Mouse (Mus musculus): ENCODE measurements around the gene Wdr63. TPM values are rescaled to one million over a fixed set of nuclear protein-coding genes. Genes with fewer than 3 reads are reported as not detected.

Gene Wdr63
- total and polyA plus RNA-seq, 3 experiments, result not detected

DNA sequence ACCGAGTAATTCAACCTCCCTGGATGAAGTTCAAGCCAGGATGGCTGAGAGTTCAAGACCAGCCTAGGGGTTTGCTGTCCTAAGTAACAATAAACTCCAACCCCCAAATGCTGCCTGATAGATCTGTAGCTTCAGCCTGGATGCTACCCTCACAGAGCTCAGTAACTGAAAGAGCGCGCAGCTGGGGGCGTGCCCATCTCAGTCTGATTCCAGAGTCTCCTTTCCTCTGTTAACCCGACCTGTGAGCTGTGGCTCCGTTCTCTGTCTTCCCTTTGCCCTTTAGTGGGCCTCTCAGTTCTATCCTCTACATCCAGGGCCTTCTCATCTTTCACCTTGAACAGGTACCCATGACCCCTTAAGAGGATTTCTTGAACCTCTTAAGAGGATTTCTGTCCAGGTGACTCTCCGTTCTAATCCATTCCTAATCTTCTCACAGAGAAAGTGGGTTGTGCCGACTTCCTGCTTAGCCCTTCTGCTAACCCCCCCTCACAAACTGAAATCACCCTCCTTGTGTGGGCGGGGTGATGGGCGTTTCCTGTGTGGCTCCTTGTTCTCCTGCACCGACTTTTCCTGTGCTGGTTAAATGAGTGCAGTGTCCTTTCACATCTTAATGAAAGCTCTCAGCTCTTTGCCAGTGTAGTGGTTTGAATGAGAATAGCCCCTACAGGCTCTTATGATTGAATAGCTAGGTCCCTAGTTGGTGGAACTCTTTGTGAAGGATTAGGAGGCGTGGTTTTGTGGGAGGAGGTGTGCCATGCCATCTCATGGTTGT lies 68.6 kb downstream of the Wdr63 start:
- Histone ChIP-seq H3K9me3 (replicated peaks; ENCODE audit: insufficient read depth, low read length) (no peaks in the 10 kb centered on the region), H3K79me2 (ENCODE audit: control insufficient read depth, insufficient read depth, low read length, poor library complexity) (no peaks in the 10 kb centered on the region), H3K27ac (ENCODE audit: control insufficient read depth, low read depth, low read length) (no peak overlapping the region), H3K36me3 (ENCODE audit: control insufficient read depth in 1 of 2, insufficient read depth in 2 of 2, low read length in 2 of 2) (no peaks in the 10 kb centered on the region), H3K27me3 (ENCODE audit: control insufficient read depth in 1 of 2, insufficient read depth in 2 of 2, low read length in 2 of 2) (peaks cover 0 to 1% of the 10 kb centered on the region in 2 experiments; a peak in 1 of 4 replicates), H3K9ac (ENCODE audit: control insufficient read depth, low read depth, low read length, poor library complexity, severe bottlenecking) (no peak overlapping the region), H3K4me1 (ENCODE audit: control insufficient read depth in 1 of 2, insufficient read depth in 2 of 2, low read length in 2 of 2) (no peaks in the 10 kb centered on the region), H3K4me3 (ENCODE audit: control insufficient read depth in 1 of 2, insufficient read depth in 1 of 2, low read depth in 2 of 2, low read length in 2 of 2) (no peak overlapping the region)
- TF ChIP-seq NRF1 (IDR thresholded peaks at IDR 0.05; ENCODE audit: insufficient read depth, low read depth, low read length, poor library complexity, severe bottlenecking), result no peak
- TF ChIP-seq MAX (IDR thresholded peaks at IDR 0.05; ENCODE audit: low read length), result no peak
- no peak for TF ChIP-seq CHD1 (IDR thresholded peaks at IDR 0.05; ENCODE audit: low read depth, low read length)
- TF ChIP-seq UBTF (IDR thresholded peaks at IDR 0.05; ENCODE audit: borderline replicate concordance, insufficient read depth, low read depth, low read length), result no peak
- no peak for TF ChIP-seq MAFK (IDR thresholded peaks at IDR 0.05; ENCODE audit: borderline replicate concordance, low read depth, low read length)
- TF ChIP-seq HCFC1 (IDR thresholded peaks at IDR 0.05; ENCODE audit: low read depth, low read length), result no peak
- TF ChIP-seq E2F4 (IDR thresholded peaks at IDR 0.05; ENCODE audit: borderline replicate concordance, low read depth, low read length), result no peak
- no peak for TF ChIP-seq RCOR1 (IDR thresholded peaks at IDR 0.05; ENCODE audit: low read depth, low read length)
- no peak for TF ChIP-seq ELF1 (IDR thresholded peaks at IDR 0.05; ENCODE audit: low read depth, low read length)
- TF ChIP-seq TAL1 (IDR thresholded peaks at IDR 0.05; ENCODE audit: low read length), result no peak
- TF ChIP-seq TCF12 (IDR thresholded peaks at IDR 0.05; ENCODE audit: low read depth, low read length), result no peak
- TF ChIP-seq KAT2A (conservative IDR thresholded peaks at IDR 0.05; ENCODE audit: low read depth, low read length), result no peak
- no peak for TF ChIP-seq RAD21 (IDR thresholded peaks at IDR 0.05; ENCODE audit: low read depth, low read length)
- no peak for TF ChIP-seq CTCF (IDR thresholded peaks at IDR 0.05 in 2 of 3, conservative IDR thresholded peaks at IDR 0.05 in 1 of 3; ENCODE audit: control insufficient read depth in 1 of 3, insufficient read depth in 1 of 3, low read depth in 2 of 3, low read length in 3 of 3, poor library complexity in 1 of 3, severe bottlenecking in 1 of 3)
- TF ChIP-seq USF1 (IDR thresholded peaks at IDR 0.05; ENCODE audit: low read depth, low read length), result no peak
- no peak for DNase-seq (ENCODE audit: low read depth, low spot score)

GRCm38 (mm10) chr3:146037906-146038305 lies 70.0 kb downstream of the Wdr63 start:
- H3K9me3 ChIP-seq (replicated peaks; ENCODE audit: insufficient read depth, low read length), result no peaks in the 10 kb centered on the region
- H3K27me3 ChIP-seq (ENCODE audit: control insufficient read depth in 1 of 2, insufficient read depth in 2 of 2, low read length in 2 of 2), result peaks cover 0 to 1% of the 10 kb centered on the region in 2 experiments; a peak in 1 of 4 replicates
- TF ChIP-seq CHD2 (IDR thresholded peaks at IDR 0.05; ENCODE audit: low read length) (no peak), TBP (IDR thresholded peaks at IDR 0.05; ENCODE audit: low read depth, low read length) (no peak)
- H3K4me3 ChIP-seq (ENCODE audit: control insufficient read depth in 1 of 2, insufficient read depth in 1 of 2, low read depth in 2 of 2, low read length in 2 of 2), result no peak overlapping the region
- H3K79me2 ChIP-seq (ENCODE audit: control insufficient read depth, insufficient read depth, low read length, poor library complexity), result no peaks in the 10 kb centered on the region
- no peak overlapping the region for H3K27ac ChIP-seq (ENCODE audit: control insufficient read depth, low read depth, low read length)
- DNase-seq (ENCODE audit: low read depth, low spot score), result no peak
- H3K36me3 ChIP-seq (ENCODE audit: control insufficient read depth in 1 of 2, insufficient read depth in 2 of 2, low read length in 2 of 2), result no peaks in the 10 kb centered on the region
- H3K9ac ChIP-seq (ENCODE audit: control insufficient read depth, low read depth, low read length, poor library complexity, severe bottlenecking), result no peak overlapping the region
- no peaks in the 10 kb centered on the region for H3K4me1 ChIP-seq (ENCODE audit: control insufficient read depth in 1 of 2, insufficient read depth in 2 of 2, low read length in 2 of 2)

Data from MEL (cell line).